Mouse (Mus musculus): ENCODE data around the gene Lyz2. TPM values are rescaled to one million over a fixed set of nuclear protein-coding genes. Genes with fewer than 3 reads are reported as not detected.
"Not testable (repeated sequence)": the region's sequence is repeated elsewhere in the genome, so short reads cannot be mapped to it uniquely, and the experiment has no call there.

The Lyz2 gene
- total RNA-seq, 1 experiment from 2014 or later: 718 TPM

- peak in 1 of 2 experiments; percentile 39; a peak in 1 of 4 replicates for ATAC-seq (replicated peaks in 1 of 2; ENCODE audit: insufficient read depth in 1 of 2, low FRiP score in 2 of 2, low TSS enrichment in 1 of 2, low read depth in 1 of 2, poor library complexity in 2 of 2, severe bottlenecking in 2 of 2)
These were observed 6.3 kb upstream of the Lyz2 start for GRCm38 (mm10) chr10:117288197-117289033.

DNA sequence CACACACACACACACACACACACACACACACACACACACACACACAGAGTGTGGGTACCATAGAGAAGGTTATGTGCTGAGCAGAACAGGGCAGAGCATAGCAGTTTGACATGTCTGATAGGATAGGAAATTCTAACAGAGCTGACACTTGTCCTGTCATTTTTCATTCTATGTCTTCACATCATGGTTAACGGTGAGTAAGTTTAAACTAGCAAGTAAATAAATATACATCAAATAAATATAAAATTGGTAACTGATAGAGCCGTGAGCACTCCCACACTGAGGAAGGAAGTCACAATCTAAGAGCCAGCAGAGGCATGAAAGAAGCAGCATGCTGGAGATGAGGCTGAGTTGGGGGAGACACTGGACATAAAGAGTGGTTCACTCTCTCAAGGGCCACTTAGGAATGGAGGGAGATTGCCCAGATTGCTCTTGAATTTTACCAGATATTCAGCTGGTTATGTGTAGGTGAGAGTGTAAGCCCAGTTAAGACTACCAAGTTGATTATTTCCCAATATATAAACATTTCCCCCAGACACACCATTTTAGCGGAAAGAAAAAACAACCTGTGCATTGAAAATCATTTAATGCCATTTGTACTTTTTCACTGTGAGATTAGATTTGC is 5.2 kb upstream of the Lyz2 start:
- ATAC-seq (replicated peaks in 1 of 2; ENCODE audit: insufficient read depth in 1 of 2, low FRiP score in 2 of 2, low TSS enrichment in 1 of 2, low read depth in 1 of 2, poor library complexity in 2 of 2, severe bottlenecking in 2 of 2): no peak

- ATAC-seq (replicated peaks in 1 of 2; ENCODE audit: insufficient read depth in 1 of 2, low FRiP score in 2 of 2, low TSS enrichment in 1 of 2, low read depth in 1 of 2, poor library complexity in 2 of 2, severe bottlenecking in 2 of 2): no peak
These were observed 4.3 kb upstream of the Lyz2 start for GRCm38 (mm10) chr10:117286366-117286970.

DNA sequence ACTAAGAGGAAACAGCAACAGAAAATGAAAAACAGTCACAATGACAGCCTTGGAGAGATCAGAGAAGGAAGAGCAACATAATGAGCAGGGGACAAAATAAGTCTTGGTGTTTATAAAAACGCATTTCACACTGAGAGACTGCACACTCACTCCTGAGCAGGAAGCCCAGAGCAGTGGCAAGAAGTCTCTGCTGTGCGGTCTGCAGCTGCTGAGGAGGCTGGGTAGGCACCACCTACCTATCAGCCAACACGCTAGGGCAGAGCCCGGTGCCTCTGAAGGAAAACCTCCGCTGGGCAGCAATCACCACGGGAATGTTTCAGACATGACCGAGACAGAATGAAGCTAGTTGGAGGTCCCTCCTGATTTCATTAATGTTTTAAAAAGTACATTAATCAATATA is 3.5 kb upstream of the Lyz2 start:
- ATAC-seq (replicated peaks in 1 of 2; ENCODE audit: insufficient read depth in 1 of 2, low FRiP score in 2 of 2, low TSS enrichment in 1 of 2, low read depth in 1 of 2, poor library complexity in 2 of 2, severe bottlenecking in 2 of 2): peak; percentile 78 to 90

- peak in 1 of 2 experiments; percentile 16; a peak in 1 of 4 replicates for ATAC-seq (replicated peaks in 1 of 2; ENCODE audit: insufficient read depth in 1 of 2, low FRiP score in 2 of 2, low TSS enrichment in 1 of 2, low read depth in 1 of 2, poor library complexity in 2 of 2, severe bottlenecking in 2 of 2)
These were observed 2.7 kb upstream of the Lyz2 start for GRCm38 (mm10) chr10:117284578-117285520.

DNA sequence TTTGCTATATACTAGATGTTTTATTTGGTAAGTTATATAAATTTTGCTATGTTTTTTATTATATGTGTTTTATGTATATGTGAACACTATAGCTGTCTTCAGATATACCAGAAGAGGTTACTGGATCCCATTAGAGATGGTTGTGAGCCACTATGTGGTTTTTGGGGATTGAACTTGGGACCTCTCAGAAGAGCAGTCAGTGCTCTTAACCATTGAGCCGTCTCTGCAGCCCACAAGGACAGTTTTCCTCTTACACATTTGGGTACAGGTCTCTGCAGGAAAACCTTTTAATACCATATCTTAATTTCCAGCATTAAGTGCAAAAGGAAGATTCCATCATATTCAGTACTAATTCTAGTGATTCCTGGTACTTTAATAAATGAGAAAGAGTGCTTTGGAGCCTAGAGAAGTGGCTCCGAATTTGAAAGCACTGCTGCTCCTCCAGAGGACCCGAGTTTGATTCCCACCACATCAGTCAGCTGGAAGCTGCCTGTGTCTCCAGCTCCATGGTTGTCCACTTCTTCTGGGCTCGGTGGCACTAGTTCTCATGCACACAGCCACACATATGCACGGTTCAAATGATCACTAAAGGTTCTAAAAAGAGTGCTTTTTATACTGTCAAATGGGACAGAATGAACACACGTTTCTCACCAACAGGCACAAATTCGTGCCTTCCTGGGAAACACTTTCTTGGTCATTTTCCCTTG is 1.9 kb upstream of the Lyz2 start:
- ATAC-seq (replicated peaks in 1 of 2; ENCODE audit: insufficient read depth in 1 of 2, low FRiP score in 2 of 2, low TSS enrichment in 1 of 2, low read depth in 1 of 2, poor library complexity in 2 of 2, severe bottlenecking in 2 of 2): no peak

DNA sequence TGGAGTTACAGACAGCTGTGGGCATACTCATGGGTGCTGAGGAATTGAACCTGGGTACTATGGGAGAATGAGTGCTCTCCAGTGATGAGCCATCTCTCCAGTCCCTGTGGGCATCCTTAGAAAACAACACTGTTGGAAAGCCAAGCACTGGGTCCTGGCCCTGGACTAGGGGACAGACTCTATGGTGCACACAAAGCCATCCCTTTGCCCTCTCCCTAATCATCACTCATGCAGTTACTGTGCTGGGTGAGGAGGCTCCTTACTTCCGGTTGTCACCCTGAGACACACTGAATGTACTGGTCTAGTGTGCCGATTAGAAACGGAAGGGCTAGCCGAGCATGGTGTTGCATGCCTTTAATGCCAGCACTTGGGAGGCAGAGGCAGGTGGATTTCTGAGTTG is 1.1 kb upstream of the Lyz2 start:
- not testable (repeated sequence) for ATAC-seq (replicated peaks in 1 of 2; ENCODE audit: insufficient read depth in 1 of 2, low FRiP score in 2 of 2, low TSS enrichment in 1 of 2, low read depth in 1 of 2, poor library complexity in 2 of 2, severe bottlenecking in 2 of 2)

DNA sequence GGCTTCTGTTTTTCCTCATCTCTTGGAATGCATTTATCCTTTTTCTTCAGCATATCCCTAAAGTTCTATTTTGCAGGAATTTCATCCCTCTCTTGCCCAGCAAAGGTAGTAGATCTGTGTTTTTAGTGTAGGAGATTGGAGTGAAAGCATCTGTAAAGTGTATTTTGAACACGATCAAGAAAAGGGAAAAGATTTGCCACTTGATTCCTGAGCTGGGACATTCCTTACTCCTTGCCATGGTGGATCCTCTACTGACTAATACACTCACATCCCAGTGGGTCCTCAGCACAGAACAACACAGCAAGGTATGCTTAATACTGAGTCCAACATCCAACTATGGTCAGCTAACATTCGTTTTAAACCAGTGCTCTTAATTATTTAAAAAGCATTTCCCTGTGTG is 430 bp upstream of the Lyz2 start:
- ATAC-seq (replicated peaks in 1 of 2; ENCODE audit: insufficient read depth in 1 of 2, low FRiP score in 2 of 2, low TSS enrichment in 1 of 2, low read depth in 1 of 2, poor library complexity in 2 of 2, severe bottlenecking in 2 of 2): no peak

GRCm38 (mm10) chr10:117281381-117281920 is 670 bp downstream of the Lyz2 start:
- no peak for ATAC-seq (replicated peaks in 1 of 2; ENCODE audit: insufficient read depth in 1 of 2, low FRiP score in 2 of 2, low TSS enrichment in 1 of 2, low read depth in 1 of 2, poor library complexity in 2 of 2, severe bottlenecking in 2 of 2)

DNA sequence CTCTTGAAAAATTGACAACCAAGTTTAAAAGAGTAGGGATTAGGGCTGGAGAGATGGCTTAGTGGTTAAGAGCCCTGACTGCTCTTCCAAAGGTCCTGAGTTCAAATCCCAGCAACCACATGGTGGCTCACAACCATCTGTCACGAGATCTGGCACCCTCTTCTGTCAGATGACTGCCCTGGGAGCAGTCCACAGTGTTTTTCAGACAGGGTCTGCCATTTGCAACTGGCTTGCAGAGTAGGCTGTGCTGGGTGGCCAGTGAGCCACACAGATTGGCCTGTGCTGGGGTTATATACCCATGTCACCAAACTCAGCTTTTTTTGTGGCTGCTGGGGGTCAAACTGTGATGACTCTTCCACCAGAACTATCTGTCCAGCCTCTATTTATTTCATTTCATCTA is 2.1 kb downstream of the Lyz2 start:
- no peak for ATAC-seq (replicated peaks in 1 of 2; ENCODE audit: insufficient read depth in 1 of 2, low FRiP score in 2 of 2, low TSS enrichment in 1 of 2, low read depth in 1 of 2, poor library complexity in 2 of 2, severe bottlenecking in 2 of 2)

- not testable (repeated sequence) for ATAC-seq (replicated peaks in 1 of 2; ENCODE audit: insufficient read depth in 1 of 2, low FRiP score in 2 of 2, low TSS enrichment in 1 of 2, low read depth in 1 of 2, poor library complexity in 2 of 2, severe bottlenecking in 2 of 2)
These were observed 3.6 kb downstream of the Lyz2 start for GRCm38 (mm10) chr10:117278510-117278909.

DNA sequence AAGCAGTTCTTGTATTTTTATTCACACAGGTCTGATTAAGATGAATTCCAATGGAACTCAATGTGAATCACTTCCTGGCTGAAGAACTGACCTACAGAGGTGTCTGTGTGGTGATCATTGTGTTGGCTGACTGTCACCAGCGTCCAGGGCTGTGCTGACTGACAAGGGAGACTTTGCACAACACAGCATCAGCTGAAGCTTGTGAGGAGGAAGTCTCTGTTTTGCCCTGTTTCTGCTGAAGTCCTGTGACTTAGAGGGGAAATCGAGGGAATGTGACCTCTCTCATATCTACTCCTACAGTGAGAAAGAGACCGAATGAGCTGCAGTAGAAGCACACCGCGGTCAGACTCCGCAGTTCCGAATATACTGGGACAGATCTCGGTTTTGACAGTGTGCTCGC is 4.3 kb downstream of the Lyz2 start:
- ATAC-seq (replicated peaks in 1 of 2; ENCODE audit: insufficient read depth in 1 of 2, low FRiP score in 2 of 2, low TSS enrichment in 1 of 2, low read depth in 1 of 2, poor library complexity in 2 of 2, severe bottlenecking in 2 of 2): not testable (repeated sequence)

GRCm38 (mm10) chr10:117275681-117276369 is 6.3 kb downstream of the Lyz2 start:
- no peak for ATAC-seq (replicated peaks in 1 of 2; ENCODE audit: insufficient read depth in 1 of 2, low FRiP score in 2 of 2, low TSS enrichment in 1 of 2, low read depth in 1 of 2, poor library complexity in 2 of 2, severe bottlenecking in 2 of 2)

- ATAC-seq (replicated peaks in 1 of 2; ENCODE audit: insufficient read depth in 1 of 2, low FRiP score in 2 of 2, low TSS enrichment in 1 of 2, low read depth in 1 of 2, poor library complexity in 2 of 2, severe bottlenecking in 2 of 2): peak; percentile 89 to 95
These were observed 7.5 kb downstream of the Lyz2 start for GRCm38 (mm10) chr10:117274645-117275044.

DNA sequence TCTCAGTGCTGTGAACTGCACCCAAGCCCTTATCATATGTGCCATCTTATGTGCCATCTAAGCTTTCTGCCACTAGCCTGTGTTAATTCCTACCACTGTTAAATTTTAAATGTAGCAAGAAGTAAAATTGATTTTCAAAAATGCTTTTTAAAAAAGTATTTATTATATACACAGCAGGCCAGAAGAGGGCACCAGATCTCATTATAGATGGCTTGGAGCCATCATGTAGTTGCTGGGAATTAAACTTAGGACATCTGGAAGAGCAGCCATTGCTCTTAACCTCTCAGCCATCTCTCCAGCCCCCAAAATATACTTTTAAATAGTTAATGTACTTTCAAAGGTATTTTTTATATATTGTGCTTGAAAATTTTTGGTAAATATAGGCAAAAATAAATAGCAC is 10.1 kb downstream of the Lyz2 start:
- no peak for ATAC-seq (replicated peaks in 1 of 2; ENCODE audit: insufficient read depth in 1 of 2, low FRiP score in 2 of 2, low TSS enrichment in 1 of 2, low read depth in 1 of 2, poor library complexity in 2 of 2, severe bottlenecking in 2 of 2)

GRCm38 (mm10) chr10:117259870-117260269 is 22.3 kb downstream of the Lyz2 start:
- ATAC-seq (replicated peaks in 1 of 2; ENCODE audit: insufficient read depth in 1 of 2, low FRiP score in 2 of 2, low TSS enrichment in 1 of 2, low read depth in 1 of 2, poor library complexity in 2 of 2, severe bottlenecking in 2 of 2): no peak

All from hematopoietic stem cell, adult 5-6 weeks (primary cell).